Mouse (Mus musculus) myocyte (in vitro differentiated cells): ENCODE data around the gene Commd1.

ENCODE experiments used
- E2F4 ChIP-seq: IDR thresholded peaks from one replicate; pipeline ENCODE4 v1.6.1; 2011; ENCODE audit warnings: mild to moderate bottlenecking, control low read depth, moderate library complexity; ENCODE audit not compliant: insufficient read depth
- POLR2A ChIP-seq: IDR thresholded peaks from one replicate; pipeline ENCODE4 v1.6.1; 2011; ENCODE audit warnings: low read depth, mild to moderate bottlenecking, control low read depth, moderate library complexity; ENCODE audit not compliant: insufficient read length
- POLR2AphosphoS2 ChIP-seq: IDR thresholded peaks from one replicate; pipeline ENCODE4 v1.6.1; 2011; ENCODE audit warnings: low read depth, control low read depth; ENCODE audit not compliant: insufficient read length

GRCm38 (mm10) chr11:22889224-22889623, 93.0 kb downstream of the Commd1 start:
- TF ChIP-seq POLR2AphosphoS2: no peak
- TF ChIP-seq POLR2A: no peak
- no peak for TF ChIP-seq E2F4
